Mouse (Mus musculus): ENCODE results near the gene Qpctl. TPM values are rescaled to one million over a fixed set of nuclear protein-coding genes. Genes with fewer than 3 reads are reported as not detected.

Gene Qpctl
- polyA plus RNA-seq, 1 experiment: 15.7 TPM

GRCm38 (mm10) chr7:19097863-19098262, 51.2 kb downstream of the Qpctl start:
- H3K4me1 ChIP-seq (ENCODE audit: control insufficient read depth, insufficient read depth, low read length): no peaks in the 10 kb centered on the region
- no peak overlapping the region for H3K4me3 ChIP-seq (replicated peaks; ENCODE audit: insufficient read depth, low read depth, low read length)
- no peak overlapping the region for H3K27ac ChIP-seq (ENCODE audit: insufficient read depth, low read length)
- DNase-seq: no peak
- peaks cover 1% of the 10 kb centered on the region; the same call in 1 of the 2 replicates for H3K27me3 ChIP-seq (ENCODE audit: control insufficient read depth, insufficient read depth, low read length)
- TF ChIP-seq CTCF (IDR thresholded peaks at IDR 0.05; ENCODE audit: borderline replicate concordance, insufficient read depth, low read depth, low read length) (no peak), POLR2A (IDR thresholded peaks at IDR 0.05; ENCODE audit: borderline replicate concordance, insufficient read depth, low read length) (no peak)

DNA sequence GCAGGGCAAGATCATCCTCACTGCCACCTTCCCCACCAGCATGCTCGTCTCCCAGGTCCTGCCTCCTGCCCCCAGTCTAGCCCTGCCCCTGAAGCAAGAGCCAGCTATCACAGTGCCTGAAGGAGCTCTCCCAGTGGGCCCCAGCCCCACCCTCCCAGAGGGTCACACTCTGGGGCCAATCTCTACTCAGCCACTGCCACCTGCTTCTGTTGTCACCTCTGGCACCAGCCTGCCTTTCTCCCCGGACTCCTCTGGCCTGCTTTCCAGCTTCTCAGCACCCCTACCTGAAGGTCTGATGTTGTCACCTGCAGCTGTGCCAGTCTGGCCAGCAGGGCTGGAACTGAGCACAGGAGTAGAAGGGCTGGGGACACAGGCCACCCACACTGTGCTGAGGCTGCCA, 51.9 kb downstream of the Qpctl start:
- no peak for TF ChIP-seq POLR2A (IDR thresholded peaks at IDR 0.05; ENCODE audit: borderline replicate concordance, insufficient read depth, low read length)
- no peak for TF ChIP-seq CTCF (IDR thresholded peaks at IDR 0.05; ENCODE audit: borderline replicate concordance, insufficient read depth, low read depth, low read length)
- Histone ChIP-seq H3K4me3 (replicated peaks; ENCODE audit: insufficient read depth, low read depth, low read length) (no peak overlapping the region), H3K27me3 (ENCODE audit: control insufficient read depth, insufficient read depth, low read length) (peaks cover 1% of the 10 kb centered on the region; the same call in 1 of the 2 replicates), H3K4me1 (ENCODE audit: control insufficient read depth, insufficient read depth, low read length) (no peaks in the 10 kb centered on the region), H3K27ac (ENCODE audit: insufficient read depth, low read length) (no peak overlapping the region)
- DNase-seq: no peak
- 41% methylated on average over 2 of the region's 2 CpGs for WGBS

- no peak for DNase-seq
- 75% methylated on average over 5 of the region's 5 CpGs for WGBS
- peaks cover 1% of the 10 kb centered on the region; the same call in 1 of the 2 replicates for H3K27me3 ChIP-seq (ENCODE audit: control insufficient read depth, insufficient read depth, low read length)
- H3K27ac ChIP-seq (ENCODE audit: insufficient read depth, low read length): no peak overlapping the region
- no peak overlapping the region for H3K4me3 ChIP-seq (replicated peaks; ENCODE audit: insufficient read depth, low read depth, low read length)
- no peaks in the 10 kb centered on the region for H3K4me1 ChIP-seq (ENCODE audit: control insufficient read depth, insufficient read depth, low read length)
- no peak for TF ChIP-seq CTCF (IDR thresholded peaks at IDR 0.05; ENCODE audit: borderline replicate concordance, insufficient read depth, low read depth, low read length)
- TF ChIP-seq POLR2A (IDR thresholded peaks at IDR 0.05; ENCODE audit: borderline replicate concordance, insufficient read depth, low read length): no peak
Measured at GRCm38 (mm10) chr7:19096421-19096976, 52.6 kb downstream of the Qpctl start.

- no peak for DNase-seq
- Histone ChIP-seq H3K4me3 (replicated peaks; ENCODE audit: insufficient read depth, low read depth, low read length) (no peak overlapping the region), H3K4me1 (ENCODE audit: control insufficient read depth, insufficient read depth, low read length) (no peaks in the 10 kb centered on the region), H3K27me3 (ENCODE audit: control insufficient read depth, insufficient read depth, low read length) (peaks cover 1% of the 10 kb centered on the region; the same call in 1 of the 2 replicates), H3K27ac (ENCODE audit: insufficient read depth, low read length) (no peak overlapping the region)
- WGBS: 4% methylated on average over 19 of the region's 19 CpGs
- TF ChIP-seq CTCF (IDR thresholded peaks at IDR 0.05; ENCODE audit: borderline replicate concordance, insufficient read depth, low read depth, low read length): no peak
- no peak for TF ChIP-seq POLR2A (IDR thresholded peaks at IDR 0.05; ENCODE audit: borderline replicate concordance, insufficient read depth, low read length)
Measured at GRCm38 (mm10) chr7:19095751-19096110, 53.4 kb downstream of the Qpctl start.

DNA sequence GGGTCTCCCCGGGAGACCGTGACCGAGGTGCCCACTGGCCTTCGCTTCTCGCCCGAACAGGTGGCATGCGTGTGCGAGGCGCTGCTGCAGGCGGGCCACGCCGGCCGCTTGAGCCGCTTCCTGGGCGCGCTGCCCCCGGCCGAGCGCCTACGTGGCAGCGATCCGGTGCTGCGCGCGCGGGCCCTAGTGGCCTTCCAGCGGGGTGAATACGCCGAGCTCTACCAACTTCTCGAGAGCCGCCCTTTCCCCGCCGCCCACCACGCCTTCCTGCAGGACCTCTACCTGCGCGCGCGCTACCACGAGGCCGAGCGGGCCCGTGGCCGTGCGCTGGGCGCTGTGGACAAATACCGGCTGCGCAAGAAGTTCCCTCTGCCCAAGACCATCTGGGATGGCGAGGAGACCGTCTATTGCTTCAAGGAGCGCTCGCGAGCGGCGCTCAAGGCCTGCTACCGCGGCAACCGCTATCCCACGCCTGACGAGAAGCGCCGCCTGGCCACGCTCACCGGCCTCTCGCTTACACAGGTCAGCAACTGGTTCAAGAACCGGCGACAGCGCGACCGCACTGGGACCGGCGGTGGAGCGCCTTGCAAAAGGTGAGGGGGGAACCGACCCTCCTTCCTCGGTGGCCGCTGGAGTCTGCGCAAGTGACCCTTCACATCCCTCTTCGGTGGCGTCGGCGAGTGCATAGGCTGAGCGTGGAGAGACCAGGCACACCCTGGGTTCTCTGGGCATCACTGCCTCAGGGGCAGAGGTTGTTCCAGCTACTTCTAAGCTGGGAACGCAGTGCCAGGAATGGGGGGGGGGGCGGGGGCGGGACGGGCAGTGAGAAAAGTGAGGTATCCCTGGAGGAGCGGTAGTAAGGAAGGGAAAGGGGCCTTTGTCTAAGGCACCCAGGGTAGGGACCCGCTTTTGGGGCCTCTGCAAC, 54.0 kb downstream of the Qpctl start:
- Histone ChIP-seq H3K4me1 (ENCODE audit: control insufficient read depth, insufficient read depth, low read length) (no peaks in the 10 kb centered on the region), H3K27ac (ENCODE audit: insufficient read depth, low read length) (no peak overlapping the region), H3K4me3 (replicated peaks; ENCODE audit: insufficient read depth, low read depth, low read length) (peak overlapping the region; percentile 30), H3K27me3 (ENCODE audit: control insufficient read depth, insufficient read depth, low read length) (peaks cover 1% of the 10 kb centered on the region; the same call in 1 of the 2 replicates)
- DNase-seq: no peak
- under 1% methylated on average over 84 of the region's 87 CpGs for WGBS
- TF ChIP-seq CTCF (IDR thresholded peaks at IDR 0.05; ENCODE audit: borderline replicate concordance, insufficient read depth, low read depth, low read length): no peak
- no peak for TF ChIP-seq POLR2A (IDR thresholded peaks at IDR 0.05; ENCODE audit: borderline replicate concordance, insufficient read depth, low read length)

- TF ChIP-seq CTCF (IDR thresholded peaks at IDR 0.05; ENCODE audit: borderline replicate concordance, insufficient read depth, low read depth, low read length) (no peak), POLR2A (IDR thresholded peaks at IDR 0.05; ENCODE audit: borderline replicate concordance, insufficient read depth, low read length) (no peak)
- H3K27me3 ChIP-seq (ENCODE audit: control insufficient read depth, insufficient read depth, low read length): peaks cover 1% of the 10 kb centered on the region; the same call in 1 of the 2 replicates
- no peak for DNase-seq
- H3K27ac ChIP-seq (ENCODE audit: insufficient read depth, low read length): no peak within 1 kb of the TSS
- H3K4me1 ChIP-seq (ENCODE audit: control insufficient read depth, insufficient read depth, low read length): no peaks in the 10 kb centered on the region
- peak within 1 kb of the TSS; percentile 41 for H3K4me3 ChIP-seq (replicated peaks; ENCODE audit: insufficient read depth, low read depth, low read length)
- 1% methylated on average over 32 of the region's 36 CpGs for WGBS
Measured at GRCm38 (mm10) chr7:19094471-19094825, 54.6 kb downstream of the Qpctl start, which contains the start of gene Six5. Six5 (plus strand) TSS chr7:19094594.

- H3K27me3 ChIP-seq (ENCODE audit: control insufficient read depth, insufficient read depth, low read length): peaks cover 1% of the 10 kb centered on the region; the same call in 1 of the 2 replicates
- 1% methylated on average over 45 of the region's 45 CpGs for WGBS
- TF ChIP-seq CTCF (IDR thresholded peaks at IDR 0.05; ENCODE audit: borderline replicate concordance, insufficient read depth, low read depth, low read length) (no peak), POLR2A (IDR thresholded peaks at IDR 0.05; ENCODE audit: borderline replicate concordance, insufficient read depth, low read length) (no peak)
- H3K4me1 ChIP-seq (ENCODE audit: control insufficient read depth, insufficient read depth, low read length): no peaks in the 10 kb centered on the region
- H3K4me3 ChIP-seq (replicated peaks; ENCODE audit: insufficient read depth, low read depth, low read length): peak overlapping the region; percentile 41
- H3K27ac ChIP-seq (ENCODE audit: insufficient read depth, low read length): no peak overlapping the region
- peak; percentile 57 to 63 for DNase-seq
Measured at GRCm38 (mm10) chr7:19093537-19094385, 55.3 kb downstream of the Qpctl start.

Data from cerebellum, adult 2 months (tissue).